Mouse (Mus musculus) forebrain, embryonic 12.5 days (tissue): ENCODE results near the gene Fut4. TPM values are rescaled to one million over a fixed set of nuclear protein-coding genes. Genes with fewer than 3 reads are reported as not detected.
A peak's percentile ranks its signal among the peaks of the same experiment; 100 is the strongest.

Experiments used
- ATAC-seq: fragments of 200-750 bp; cut with Nextera tagmentation; 2 replicates; pipeline ENCODE4 v1.8.0; 2017; ENCODE audit warnings: moderate TSS enrichment; ENCODE audit not compliant: low FRiP score
- H3K27ac ChIP-seq: fragments of 300-500 bp; sonication (generic); 2 replicates; pipeline ENCODE4 v1.5.1; 2016; ENCODE audit warnings: mild to moderate bottlenecking
- H3K27me3 ChIP-seq: fragments of 300-500 bp; sonication (generic); 2 replicates; pipeline ENCODE4 v1.6.1; 2016; ENCODE audit warnings: mild to moderate bottlenecking
- H3K36me3 ChIP-seq: fragments of 300-500 bp; sonication (generic); replicated peaks from 2 replicates; pipeline ENCODE4 v1.6.1; 2016; ENCODE audit warnings: mild to moderate bottlenecking
- H3K4me1 ChIP-seq: fragments of 300-500 bp; sonication (generic); 2 replicates; pipeline ENCODE4 v1.6.1; 2016
- H3K4me2 ChIP-seq: fragments of 300-500 bp; sonication (generic); 2 replicates; pipeline ENCODE4 v1.6.1; 2016; ENCODE audit warnings: mild to moderate bottlenecking, moderate library complexity
- H3K4me3 ChIP-seq: fragments of 300-500 bp; sonication (generic); replicated peaks from 2 replicates; pipeline ENCODE4 v1.5.1; 2016; ENCODE audit warnings: mild to moderate bottlenecking
- H3K9ac ChIP-seq: fragments of 300-500 bp; sonication (generic); 2 replicates; pipeline ENCODE4 v1.6.1; 2016; ENCODE audit warnings: mild to moderate bottlenecking
- H3K9me3 ChIP-seq: fragments of 300-500 bp; sonication (generic); 2 replicates; pipeline ENCODE4 v1.6.1; 2016
- WGBS: fragments of 180-500 bp; shearing (Covaris S2); methylation state at CpG from one replicate; pipeline ENCODE4 v1.1.7; 2016; 5-methylcytosine and 5-hydroxymethylcytosine counted together
- polyA plus RNA-seq: library from polyadenylated mRNA; unstranded; fragments of >200 nt; fragmentation: Nextera tagmentation; extraction: Ambion mirVana; gene quantifications from 2 replicates; pipeline ENCODE4 v1.2.1, GENCODE M21; 2016

The Fut4 gene
- polyA plus RNA-seq, 1 experiment from 2014 or later: 1.5 TPM

DNA sequence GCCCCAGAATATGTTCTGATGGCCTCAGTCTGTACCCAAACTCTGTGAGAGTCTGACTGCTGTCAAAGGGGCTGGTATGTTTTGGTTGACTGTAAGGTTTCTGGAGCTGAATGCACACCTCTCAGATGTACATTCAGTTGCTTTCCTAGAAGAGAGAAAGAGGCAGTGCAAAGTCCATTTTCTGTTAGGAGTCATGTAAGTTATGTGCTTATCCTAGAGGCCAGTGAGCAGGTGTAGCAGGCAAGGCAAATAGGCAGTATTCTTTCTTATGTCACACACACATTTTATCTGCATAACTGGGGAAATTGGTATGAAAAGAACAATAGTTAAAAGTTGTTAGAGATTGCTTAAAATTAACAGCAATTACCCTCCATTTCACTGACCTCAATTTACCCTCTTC, 1.8 kb upstream of the Fut4 start:
- peaks cover 12% of the 10 kb centered on the region for H3K4me1 ChIP-seq
- H3K9ac ChIP-seq: no peak overlapping the region
- no peak overlapping the region for H3K4me3 ChIP-seq
- H3K36me3 ChIP-seq: no peaks in the 10 kb centered on the region
- ATAC-seq: no peak
- no peak overlapping the region for H3K4me2 ChIP-seq
- H3K27me3 ChIP-seq: peaks cover 40% of the 10 kb centered on the region
- H3K9me3 ChIP-seq: no peaks in the 10 kb centered on the region
- H3K27ac ChIP-seq: no peak overlapping the region

DNA sequence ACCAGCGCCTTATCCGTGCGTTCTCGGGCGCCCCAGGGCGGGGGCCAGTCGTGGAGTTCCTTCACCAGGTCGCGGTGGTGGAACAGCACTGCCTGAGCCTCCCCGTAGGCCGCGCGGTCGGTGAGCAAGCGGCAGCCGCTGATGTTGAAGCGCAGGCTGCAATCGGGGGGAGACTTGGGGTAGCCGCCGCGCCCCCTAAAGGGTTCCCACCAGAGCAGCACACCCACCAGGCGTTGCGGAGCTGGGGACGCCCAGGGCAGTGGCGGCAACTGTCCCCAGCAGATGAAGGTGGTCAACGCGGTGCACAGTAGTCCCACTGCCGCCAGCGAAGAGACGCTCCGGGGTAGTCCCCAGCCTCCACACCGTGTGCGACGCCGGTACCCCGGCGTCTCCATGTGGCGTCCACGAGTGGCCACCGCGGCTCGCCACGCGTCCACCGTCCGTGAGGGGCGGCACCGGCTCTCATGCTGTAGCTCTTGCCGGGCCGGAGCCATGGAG, 641 bp downstream of the Fut4 start:
- Histone ChIP-seq H3K27me3 (peaks cover 40% of the 10 kb centered on the region), H3K4me1 (peaks cover 12% of the 10 kb centered on the region), H3K27ac (no peak overlapping the region), H3K4me3 (peak overlapping the region; percentile 46), H3K36me3 (no peaks in the 10 kb centered on the region), H3K9me3 (no peaks in the 10 kb centered on the region), H3K4me2 (peak overlapping the region; percentile 78), H3K9ac (peak overlapping the region; percentile 60)
- under 1% methylated on average over 50 of the region's 50 CpGs for WGBS
- ATAC-seq: peak; percentile 82

DNA sequence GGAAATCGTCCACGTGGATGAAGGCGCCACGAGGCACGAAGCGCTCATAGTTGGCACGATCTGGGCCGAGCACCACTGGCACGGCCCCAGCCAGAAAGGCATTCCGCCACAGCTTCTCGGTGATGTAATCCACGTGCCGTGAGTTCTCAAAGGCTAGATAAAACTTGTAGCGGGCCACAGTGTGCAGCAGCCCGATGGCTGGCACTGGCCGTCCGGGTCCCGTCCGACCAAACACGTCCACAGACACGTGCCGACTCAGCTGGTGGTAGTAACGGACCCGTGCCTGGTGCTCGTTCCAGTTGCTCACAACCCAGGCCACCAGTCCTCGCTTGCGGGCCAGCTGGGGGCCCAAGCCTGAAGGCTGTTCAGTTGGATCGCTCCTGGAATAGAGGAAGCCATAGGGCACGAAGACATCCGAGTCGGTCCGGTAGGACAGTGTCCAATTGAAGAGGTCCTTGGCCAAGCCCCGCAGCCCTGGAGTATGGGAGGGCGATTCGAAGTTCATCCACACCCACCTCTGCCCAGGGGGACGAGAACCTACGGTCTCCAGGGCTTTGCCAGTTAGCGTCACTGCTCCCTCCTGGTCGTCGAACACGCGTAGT, 1.2 kb downstream of the Fut4 start:
- WGBS: 59% methylated on average over 42 of the region's 42 CpGs
- no peaks in the 10 kb centered on the region for H3K9me3 ChIP-seq
- H3K9ac ChIP-seq: peak overlapping the region; percentile 60
- peak overlapping the region; percentile 46 for H3K4me3 ChIP-seq
- no peak overlapping the region for H3K27ac ChIP-seq
- H3K27me3 ChIP-seq: peaks cover 40% of the 10 kb centered on the region
- no peaks in the 10 kb centered on the region for H3K36me3 ChIP-seq
- peak; percentile 24; the same call in 1 of the 2 replicates for ATAC-seq
- H3K4me1 ChIP-seq: peaks cover 12% of the 10 kb centered on the region
- H3K4me2 ChIP-seq: peak overlapping the region; percentile 78

DNA sequence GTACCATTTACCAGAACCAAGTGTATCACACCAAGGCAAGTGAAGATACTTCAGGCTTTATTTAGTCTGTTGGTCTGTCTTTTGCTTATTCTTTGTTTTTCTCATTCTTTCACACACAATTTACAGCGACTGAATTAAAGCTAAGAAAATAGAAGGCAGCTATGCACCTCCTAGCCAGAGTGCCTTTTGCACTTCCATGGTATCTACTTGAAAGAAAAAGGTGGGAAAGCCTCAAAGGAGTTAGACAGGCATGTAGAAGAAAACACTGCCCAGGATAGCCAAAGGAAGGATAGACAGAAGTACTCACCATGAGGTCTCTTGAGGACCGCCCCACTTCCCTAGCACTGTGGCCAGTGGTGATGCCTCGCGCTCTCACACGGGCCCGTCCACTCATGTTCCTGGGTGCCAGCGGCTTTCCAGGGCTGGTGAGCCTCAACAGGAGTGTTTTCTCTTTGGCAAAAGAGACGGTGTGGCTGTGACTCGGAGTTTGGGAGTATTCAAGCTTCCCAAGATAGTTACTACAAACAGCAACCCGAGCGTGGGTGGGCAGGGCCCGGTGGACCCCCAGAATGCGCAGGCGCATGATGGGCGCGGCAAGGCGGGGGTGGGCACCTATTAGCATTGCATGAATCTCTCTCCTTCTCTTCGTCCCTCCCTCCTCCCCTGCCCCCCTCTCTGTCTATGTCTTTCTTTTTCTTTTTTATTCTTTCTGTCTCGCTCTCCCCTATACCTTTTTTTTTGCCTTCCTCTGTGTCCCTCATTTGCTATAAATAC, 11.9 kb downstream of the Fut4 start, which contains the start of gene Piwil4:
Piwil4 (minus strand) TSS at position 583 of the 774 bp plus-strand sequence.
- no peak within 1 kb of the TSS for H3K27ac ChIP-seq
- H3K36me3 ChIP-seq: no peaks in the 10 kb centered on the region
- no peak within 1 kb of the TSS for H3K4me3 ChIP-seq
- WGBS: 87% methylated on average over 19 of the region's 19 CpGs
- no peak within 1 kb of the TSS for H3K9ac ChIP-seq
- no peaks in the 10 kb centered on the region for H3K27me3 ChIP-seq
- no peak within 1 kb of the TSS for H3K4me2 ChIP-seq
- ATAC-seq: no peak
- H3K9me3 ChIP-seq: no peaks in the 10 kb centered on the region
- no peaks in the 10 kb centered on the region for H3K4me1 ChIP-seq

DNA sequence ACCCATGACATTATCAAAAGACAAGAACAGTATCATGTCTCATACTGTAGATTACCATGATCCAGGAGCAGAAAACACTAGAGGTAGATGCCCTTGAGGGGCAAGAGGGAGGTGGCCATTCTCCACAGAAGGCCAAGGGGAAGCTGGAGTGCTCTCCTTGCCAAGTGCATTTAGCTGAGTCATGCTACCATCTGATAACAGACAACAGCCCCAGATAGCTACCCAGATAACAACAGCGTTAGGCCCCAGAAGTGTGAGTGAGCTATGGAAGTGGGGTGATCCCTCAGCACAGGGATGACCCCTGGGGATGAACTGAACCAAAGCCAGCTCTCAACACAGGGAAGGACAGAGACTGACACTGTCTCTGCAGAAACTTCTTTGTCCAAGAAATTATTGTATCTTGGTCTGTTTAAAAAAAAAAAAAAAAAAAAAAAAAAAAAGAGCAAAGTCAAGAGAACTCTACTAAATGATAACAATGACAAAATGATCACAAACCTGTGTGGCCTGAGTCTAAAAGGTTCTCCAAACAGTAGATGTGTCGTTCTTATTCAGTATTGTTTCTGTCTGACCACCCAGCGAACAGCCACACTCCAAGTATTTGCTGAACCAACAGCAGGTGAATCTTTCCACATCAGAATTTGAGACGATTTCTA, 12.6 kb downstream of the Fut4 start:
- H3K4me1 ChIP-seq: no peaks in the 10 kb centered on the region
- ATAC-seq: no peak
- no peaks in the 10 kb centered on the region for H3K36me3 ChIP-seq
- H3K27ac ChIP-seq: no peak overlapping the region
- no peaks in the 10 kb centered on the region for H3K27me3 ChIP-seq
- 91% methylated on average over 4 of the region's 4 CpGs for WGBS
- H3K9ac ChIP-seq: no peak overlapping the region
- H3K4me3 ChIP-seq: no peak overlapping the region
- no peaks in the 10 kb centered on the region for H3K9me3 ChIP-seq
- H3K4me2 ChIP-seq: no peak overlapping the region

DNA sequence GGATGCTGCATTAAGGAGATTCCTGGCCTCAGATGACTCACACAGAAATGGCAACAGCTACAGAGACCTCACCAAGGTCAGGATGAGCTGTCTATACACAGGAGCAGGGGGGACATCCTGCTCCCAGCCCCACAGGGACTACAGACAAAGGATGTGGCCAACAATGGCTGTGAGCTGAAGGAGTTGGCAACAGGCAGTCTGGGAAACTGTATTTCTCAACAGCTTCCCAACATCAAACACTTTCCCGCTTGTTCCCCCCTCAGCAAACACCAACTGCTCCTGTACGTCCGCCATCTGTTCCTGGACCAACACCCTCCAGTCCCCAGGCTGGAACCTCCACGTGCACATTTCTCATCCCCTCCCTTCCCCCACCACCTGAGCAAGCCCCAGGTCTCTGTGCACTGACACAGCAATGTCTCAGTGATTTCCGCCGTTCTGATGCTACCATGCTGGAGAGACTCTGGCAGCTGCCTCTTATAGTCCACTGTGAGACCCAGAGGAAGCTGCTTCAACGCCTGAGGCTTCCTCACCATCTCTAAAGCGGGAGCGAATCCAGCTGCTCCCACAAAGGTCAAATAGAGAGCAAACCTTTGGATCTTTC, 21.2 kb downstream of the Fut4 start:
- 0 out of 2 replicates have a peak, but pooled peaks cover 5% of the 10 kb centered on the region for H3K4me1 ChIP-seq
- no peaks in the 10 kb centered on the region for H3K9me3 ChIP-seq
- WGBS: 64% methylated on average over 9 of the region's 9 CpGs
- H3K27me3 ChIP-seq: no peaks in the 10 kb centered on the region
- 0 out of 2 replicates have a peak, but pooled peaks have one; percentile 23 for ATAC-seq
- no peak overlapping the region for H3K9ac ChIP-seq
- H3K36me3 ChIP-seq: no peaks in the 10 kb centered on the region
- H3K27ac ChIP-seq: no peak overlapping the region
- no peak overlapping the region for H3K4me2 ChIP-seq
- no peak overlapping the region for H3K4me3 ChIP-seq

DNA sequence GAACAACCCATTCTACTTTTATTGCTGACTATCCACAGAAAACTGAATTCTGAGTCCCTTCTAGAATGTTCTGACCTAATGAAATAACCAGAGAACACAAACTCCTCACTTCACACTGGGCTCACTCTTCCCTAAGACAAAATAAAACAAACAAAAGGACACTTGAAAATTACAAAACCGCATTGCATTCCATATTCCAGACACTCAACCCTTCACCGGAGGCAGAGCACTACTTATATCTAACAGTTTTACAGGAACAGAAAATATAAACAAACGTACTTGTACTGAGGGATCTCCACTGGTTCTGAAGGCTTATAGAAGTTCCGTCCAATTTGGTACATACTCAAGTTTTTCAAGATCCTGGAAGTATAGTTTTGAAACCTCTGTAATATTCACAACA, 23.8 kb downstream of the Fut4 start:
- Histone ChIP-seq H3K9me3 (no peaks in the 10 kb centered on the region), H3K4me3 (no peak overlapping the region), H3K27me3 (no peaks in the 10 kb centered on the region), H3K9ac (no peak overlapping the region), H3K4me1 (peaks cover 7% of the 10 kb centered on the region; the same call in 1 of the 2 replicates), H3K27ac (no peak overlapping the region), H3K4me2 (no peak overlapping the region), H3K36me3 (no peaks in the 10 kb centered on the region)
- 93% methylated on average over 4 of the region's 4 CpGs for WGBS
- no peak for ATAC-seq

DNA sequence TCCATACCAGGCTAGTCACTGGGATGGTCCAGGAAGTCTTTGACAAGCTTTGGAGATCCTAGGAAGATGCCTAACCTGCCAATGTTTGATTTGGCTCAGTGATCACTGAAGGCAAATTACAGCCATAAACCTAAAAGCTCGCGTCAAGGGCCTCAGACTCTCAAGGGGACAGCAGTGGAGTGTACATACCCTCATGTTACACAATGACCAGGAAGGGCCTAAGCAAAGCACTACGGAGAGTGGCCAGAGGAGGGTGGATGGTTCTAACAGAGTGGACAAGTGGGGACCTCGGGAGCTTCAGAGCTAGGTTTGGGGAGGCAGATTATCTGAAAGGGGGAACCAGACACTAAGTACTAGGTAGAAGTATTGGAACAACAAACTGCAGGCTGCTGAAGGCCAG, 25.6 kb downstream of the Fut4 start:
- H3K27me3 ChIP-seq: no peaks in the 10 kb centered on the region
- 98% methylated on average over 4 of the region's 4 CpGs for WGBS
- H3K36me3 ChIP-seq: no peaks in the 10 kb centered on the region
- H3K4me2 ChIP-seq: no peak overlapping the region
- H3K9ac ChIP-seq: no peak overlapping the region
- H3K4me3 ChIP-seq: no peak overlapping the region
- no peak for ATAC-seq
- no peaks in the 10 kb centered on the region for H3K9me3 ChIP-seq
- H3K4me1 ChIP-seq: peaks cover 8% of the 10 kb centered on the region; the same call in 1 of the 2 replicates
- H3K27ac ChIP-seq: no peak overlapping the region

DNA sequence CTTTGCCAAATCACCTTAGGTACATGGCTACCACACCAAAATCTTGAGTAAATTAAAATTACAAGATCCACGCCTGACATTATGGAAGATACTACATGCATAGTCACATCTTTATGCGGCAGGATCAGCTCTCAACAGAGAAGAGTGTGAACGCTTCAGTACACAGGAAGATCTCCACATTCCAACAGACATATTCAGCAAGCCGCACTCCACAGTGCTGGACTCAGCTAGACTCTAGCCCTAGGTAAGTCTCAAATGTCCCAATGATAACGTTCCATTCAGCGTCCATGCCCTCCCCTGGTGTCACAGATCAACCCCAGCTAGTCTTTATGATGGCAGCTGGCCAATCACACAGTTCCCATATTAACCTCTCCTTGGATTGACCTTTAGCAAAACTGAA, 26.2 kb downstream of the Fut4 start:
- H3K27me3 ChIP-seq: no peaks in the 10 kb centered on the region
- WGBS: 90% methylated on average over 6 of the region's 6 CpGs

DNA sequence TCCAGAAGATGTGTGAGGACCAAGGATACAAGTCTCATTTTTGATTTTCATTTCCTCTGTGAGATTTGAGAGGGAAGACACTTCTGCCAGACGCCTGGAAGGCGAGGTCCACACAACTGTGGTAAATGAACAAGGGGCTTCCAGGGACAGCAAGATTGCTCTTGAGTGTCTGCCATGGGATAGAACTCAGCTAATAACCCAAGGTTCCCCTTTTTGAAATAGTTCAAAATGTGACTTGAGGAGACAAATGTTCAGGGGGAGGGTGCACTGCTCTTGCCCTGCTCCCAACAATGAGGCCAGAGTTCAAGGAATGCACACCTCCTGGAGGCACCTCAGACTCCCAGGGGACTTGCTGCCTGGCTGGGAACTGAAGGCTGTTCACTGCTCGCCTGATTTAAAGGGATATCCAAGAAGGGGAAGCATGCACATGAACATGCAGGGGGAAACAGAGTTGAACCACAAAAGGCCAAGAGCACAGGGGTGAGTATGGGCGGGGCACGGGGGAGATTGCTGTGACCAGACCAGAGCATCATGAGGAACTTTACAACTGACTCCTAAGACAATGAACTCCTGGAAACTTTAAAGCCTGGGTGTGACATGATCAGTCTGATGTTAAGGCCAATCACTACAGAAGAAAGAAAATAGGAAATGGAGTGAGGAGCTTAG, 27.3 kb downstream of the Fut4 start:
- Histone ChIP-seq H3K4me2 (no peak overlapping the region), H3K4me1 (peaks cover 3% of the 10 kb centered on the region; the same call in 1 of the 2 replicates), H3K9me3 (no peaks in the 10 kb centered on the region), H3K27ac (no peak overlapping the region), H3K9ac (no peak overlapping the region), H3K4me3 (no peak overlapping the region), H3K27me3 (no peaks in the 10 kb centered on the region), H3K36me3 (no peaks in the 10 kb centered on the region)
- ATAC-seq: no peak
- 85% methylated on average over 5 of the region's 5 CpGs for WGBS

More for the DNA sequence above, 26.2 kb downstream of the Fut4 start:
- ATAC-seq: no peak
- Histone ChIP-seq H3K27ac (no peak overlapping the region), H3K9me3 (no peaks in the 10 kb centered on the region), H3K9ac (no peak overlapping the region), H3K4me1 (peaks cover 5% of the 10 kb centered on the region; the same call in 1 of the 2 replicates), H3K36me3 (no peaks in the 10 kb centered on the region), H3K4me2 (no peak overlapping the region), H3K4me3 (no peak overlapping the region)

DNA sequence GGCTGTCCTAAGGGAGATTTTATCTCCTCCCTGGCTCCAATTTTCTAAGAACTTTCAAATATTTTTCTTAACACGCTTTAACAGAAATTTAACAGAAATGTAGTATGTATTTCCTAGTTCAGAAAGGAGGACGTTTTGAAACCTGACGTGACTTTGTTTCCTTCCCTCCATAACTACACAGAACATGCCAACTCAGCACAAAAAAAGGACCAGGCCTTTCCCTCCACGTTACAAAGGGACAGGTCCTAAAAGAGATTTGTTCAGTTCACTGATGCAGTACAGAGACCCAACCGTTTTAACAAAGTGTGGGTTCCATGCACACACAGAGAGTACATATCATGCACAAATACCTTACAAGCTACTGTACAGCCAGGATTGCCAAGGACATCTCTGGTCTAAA, 30.6 kb downstream of the Fut4 start:
- ATAC-seq: no peak
- Histone ChIP-seq H3K9me3 (no peaks in the 10 kb centered on the region), H3K4me1 (peaks cover 3% of the 10 kb centered on the region; the same call in 1 of the 2 replicates), H3K9ac (no peak overlapping the region), H3K27ac (no peak overlapping the region), H3K4me2 (no peak overlapping the region), H3K27me3 (no peaks in the 10 kb centered on the region), H3K36me3 (no peaks in the 10 kb centered on the region), H3K4me3 (no peak overlapping the region)
- 79% methylated on average over 5 of the region's 5 CpGs for WGBS
